Mouse (Mus musculus): Measurements from ENCODE around the gene Crybg2. TPM values are rescaled to one million over a fixed set of nuclear protein-coding genes. Genes with fewer than 3 reads are reported as not detected.

Crybg2 gene
- total RNA-seq, 2 experiments from 2014 or later, result not detected

GRCm38 (mm10) chr4:134094923-134095547 lies 34.4 kb downstream of the Crybg2 start, which contains the start of gene Cd52:
Gene Cd52 (minus strand): TSS chr4:134095082.
- DNase-seq, result no peak

DNA sequence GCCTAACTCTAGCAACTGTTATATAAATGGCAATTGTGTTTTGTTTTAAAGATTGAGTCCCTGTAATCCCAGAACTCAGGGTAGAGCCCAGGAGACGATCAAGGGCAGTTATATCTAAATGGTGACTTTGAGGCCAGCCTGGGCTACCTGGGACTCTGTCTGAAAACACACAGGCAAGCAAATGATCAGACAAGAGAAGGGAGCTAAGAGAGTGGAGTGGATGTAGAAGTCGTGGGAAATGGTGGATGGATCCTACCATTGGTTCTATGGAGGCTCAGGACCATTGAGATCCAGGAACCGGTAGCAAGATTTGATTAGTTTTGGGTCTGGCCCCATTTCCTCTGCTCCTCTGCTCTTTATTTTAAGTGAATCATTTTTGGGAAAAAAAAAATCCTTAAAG lies 35.5 kb downstream of the Crybg2 start:
- DNase-seq, result no peak

DNA sequence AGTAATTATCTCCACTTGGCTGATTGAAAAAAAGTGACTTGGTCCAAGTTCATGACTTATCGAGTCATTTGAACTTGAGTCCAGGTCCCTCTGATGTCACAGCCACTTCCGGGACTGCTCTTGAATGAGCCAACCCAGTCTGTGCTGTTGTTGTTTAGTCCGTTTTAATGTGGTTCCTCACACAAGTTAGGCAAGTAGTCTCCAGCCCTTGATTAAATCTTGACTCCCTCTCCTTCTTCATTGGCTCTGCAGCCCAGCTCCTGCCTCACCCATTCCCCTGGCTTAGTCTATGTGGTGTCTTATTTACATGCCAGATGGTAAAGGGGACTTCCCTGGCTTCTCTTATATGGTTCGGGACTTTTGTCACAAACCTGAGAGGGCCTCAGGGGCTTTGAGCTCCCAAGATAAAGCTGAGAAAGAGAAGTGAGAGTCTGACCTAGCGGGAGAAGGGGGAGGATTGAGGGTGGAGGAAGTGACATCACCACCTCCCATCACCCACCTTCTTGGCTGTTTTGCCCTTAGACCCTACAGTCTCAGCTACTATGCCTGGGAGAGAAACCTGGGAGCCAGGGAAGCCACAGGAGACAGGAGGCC lies 36.5 kb downstream of the Crybg2 start:
- no peak for DNase-seq

DNA sequence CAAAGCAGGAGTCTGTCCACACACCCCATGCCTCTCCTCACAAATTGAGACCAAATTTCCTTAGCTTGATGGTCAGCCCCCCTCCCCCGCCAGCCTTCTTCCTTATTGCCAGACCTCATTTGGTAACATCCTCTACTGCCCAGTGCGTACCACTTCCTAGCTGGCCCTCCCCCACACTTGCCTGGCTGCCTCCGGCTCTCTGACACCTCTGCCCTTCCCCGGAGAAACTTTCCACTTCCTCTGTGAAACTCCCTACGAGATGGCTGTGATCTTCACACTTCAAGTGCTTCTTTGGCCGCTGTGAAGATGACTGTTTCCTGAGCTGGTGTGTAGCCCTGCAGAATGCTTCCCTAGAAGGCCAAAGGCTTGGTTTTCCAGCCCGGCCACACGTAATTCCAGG lies 38.0 kb downstream of the Crybg2 start:
- no peak for DNase-seq

- no peak for DNase-seq
Measured at GRCm38 (mm10) chr4:134100245-134100644, 39.6 kb downstream of the Crybg2 start.

DNA sequence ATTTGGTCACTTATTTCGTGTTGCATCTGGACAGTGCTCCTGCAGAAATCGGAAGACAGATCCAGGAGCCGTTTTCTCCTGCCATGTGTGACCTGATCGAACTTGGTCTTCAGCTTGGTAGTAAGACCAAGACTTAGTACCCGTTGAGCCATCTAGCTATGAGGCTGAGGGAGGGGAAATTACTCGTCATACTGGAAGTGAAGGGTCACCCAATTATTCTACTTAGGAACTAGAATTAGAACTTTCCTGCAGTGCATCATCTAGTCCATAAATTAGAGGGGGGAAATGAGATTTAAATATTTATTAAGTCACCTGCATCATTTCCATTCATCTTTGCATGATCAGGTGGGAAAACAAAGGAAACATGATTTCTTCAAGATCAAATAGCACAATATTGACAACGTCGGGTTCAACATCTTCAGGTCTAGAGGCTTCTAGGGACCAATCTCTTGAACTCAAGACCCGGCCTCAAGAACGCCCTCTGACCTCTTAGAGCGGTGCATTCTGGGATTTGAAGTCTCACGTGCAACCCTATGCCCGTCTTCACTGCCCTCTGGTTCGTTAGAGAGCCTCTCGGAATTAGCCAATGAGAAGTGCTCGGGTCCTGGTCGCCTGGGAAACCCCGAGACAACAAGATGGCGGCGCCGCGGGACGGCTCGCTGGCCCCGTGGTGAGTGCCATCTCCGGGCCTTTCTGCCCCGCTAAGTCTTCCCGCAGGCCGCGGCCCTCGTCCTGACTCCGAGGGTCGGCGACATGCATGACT lies 41.5 kb downstream of the Crybg2 start, which contains the start of gene Ubxn11:
Ubxn11 (plus strand) TSS at position 592 of the 763 bp plus-strand sequence.
- peak; percentile 85 for DNase-seq

DNA sequence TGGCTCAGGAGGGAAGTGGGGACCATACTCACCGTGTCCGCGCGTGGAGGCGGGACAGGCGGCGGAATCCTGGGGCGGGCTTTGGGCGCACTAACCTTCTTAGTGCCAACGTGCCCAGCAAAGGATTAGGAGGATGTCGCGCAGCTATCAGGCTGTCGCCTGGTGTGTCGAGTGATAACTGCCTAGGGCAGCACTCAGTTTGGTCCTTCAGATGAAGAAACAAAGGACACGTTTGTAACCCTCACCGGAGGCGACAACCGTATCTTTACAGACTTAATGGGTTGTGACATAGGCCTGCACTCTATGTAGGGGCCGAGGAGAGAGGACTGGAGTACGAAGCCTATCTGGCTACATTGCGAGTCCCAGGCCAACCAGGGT lies 42.1 kb downstream of the Crybg2 start:
- no peak for DNase-seq

- DNase-seq, result no peak
Measured at GRCm38 (mm10) chr4:134106105-134106504, 45.5 kb downstream of the Crybg2 start.

GRCm38 (mm10) chr4:134107730-134108129 lies 47.1 kb downstream of the Crybg2 start:
- DNase-seq, result no peak

DNA sequence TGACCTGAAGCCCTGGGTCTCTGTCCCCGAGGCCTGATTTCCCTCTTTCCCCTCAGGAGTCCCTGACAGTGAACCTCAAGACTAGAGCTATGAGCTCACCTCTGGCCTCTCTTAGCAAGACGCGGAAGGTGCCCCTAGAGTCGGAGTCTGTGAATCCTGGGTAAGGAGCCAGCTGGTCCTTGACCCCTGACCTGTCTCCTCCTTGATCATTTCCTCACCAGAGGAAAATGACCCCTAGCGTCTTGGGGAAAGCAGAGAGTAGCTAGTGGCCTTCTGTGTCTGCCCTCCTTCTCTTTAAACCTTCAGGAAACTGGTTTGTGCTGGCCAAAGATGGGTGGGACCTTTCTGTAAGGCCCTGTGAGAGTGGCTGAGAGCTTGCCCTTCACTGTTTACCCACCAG lies 47.6 kb downstream of the Crybg2 start:
- no peak for DNase-seq

GRCm38 (mm10) chr4:134110653-134111052 lies 50.0 kb downstream of the Crybg2 start:
- DNase-seq, result no peak

DNA sequence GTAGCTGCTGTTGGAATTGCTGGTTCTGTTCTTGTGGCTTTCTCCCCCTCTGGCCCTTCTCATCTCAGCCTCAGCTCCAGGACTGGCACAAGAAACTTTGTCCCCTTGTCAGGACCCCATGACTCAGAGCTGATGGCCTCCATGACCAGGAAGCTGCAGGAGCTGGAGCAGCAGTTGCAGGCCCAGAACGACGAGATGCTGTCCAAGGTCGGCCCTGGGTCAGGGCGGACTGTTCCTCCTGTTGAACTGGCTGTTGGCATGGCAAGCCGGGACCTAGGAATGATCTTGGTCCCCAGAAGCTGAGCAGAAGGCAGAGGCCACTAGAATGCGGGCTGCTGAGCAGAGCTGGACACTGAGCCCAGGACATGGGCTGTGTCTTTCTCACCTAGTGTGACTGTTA lies 51.8 kb downstream of the Crybg2 start:
- DNase-seq, result no peak

DNA sequence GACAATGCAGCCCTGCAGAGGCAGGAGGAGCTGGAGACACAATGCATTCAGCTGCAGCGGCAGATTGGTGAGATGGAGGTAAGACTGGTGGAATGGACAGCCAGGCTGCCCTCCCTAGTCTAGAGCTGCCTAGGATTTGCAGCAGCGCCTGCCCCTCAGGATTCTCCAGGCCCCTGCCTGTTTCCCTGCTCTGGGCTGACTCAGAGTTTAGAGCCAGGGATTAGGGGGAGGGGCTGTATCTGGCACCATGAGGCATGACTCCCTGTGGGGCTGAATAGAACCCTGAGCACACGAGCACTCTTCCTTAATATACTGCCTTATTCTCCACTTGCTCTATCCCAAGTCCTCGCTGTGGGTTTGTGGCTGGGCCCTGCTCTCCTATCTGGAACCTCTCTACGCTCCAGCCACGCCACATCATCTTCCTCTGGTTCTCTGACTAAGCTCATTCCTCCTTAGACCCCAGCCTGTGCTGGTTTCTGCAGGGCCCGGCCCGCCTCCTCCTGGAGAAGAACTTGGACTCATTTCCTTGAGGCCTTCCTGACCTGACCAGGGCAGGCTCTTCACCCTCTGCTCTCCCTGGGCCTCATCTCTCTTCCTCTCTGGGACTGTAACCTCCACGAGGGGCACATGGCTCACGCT lies 52.9 kb downstream of the Crybg2 start:
- no peak for DNase-seq

DNA sequence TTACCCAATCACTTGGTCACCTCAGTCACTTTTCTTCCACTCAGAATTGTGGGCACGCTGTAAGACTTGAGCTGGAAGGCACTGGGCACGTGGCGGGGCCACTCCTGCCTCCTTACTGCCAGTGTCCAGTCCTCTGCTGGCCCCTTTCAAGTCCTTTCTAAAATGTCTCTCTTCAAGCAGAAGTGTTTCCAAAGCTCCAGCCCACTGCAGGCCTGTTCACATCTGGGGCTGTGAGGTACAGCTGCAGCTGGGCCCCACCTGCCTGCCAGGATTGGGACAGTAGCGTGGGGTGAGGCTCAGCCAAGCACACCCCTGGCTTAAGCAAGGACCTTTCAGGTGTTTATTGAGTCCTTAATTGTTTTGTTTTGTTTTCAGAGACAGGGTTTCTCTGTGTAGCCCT lies 53.4 kb downstream of the Crybg2 start:
- DNase-seq, result no peak

DNA sequence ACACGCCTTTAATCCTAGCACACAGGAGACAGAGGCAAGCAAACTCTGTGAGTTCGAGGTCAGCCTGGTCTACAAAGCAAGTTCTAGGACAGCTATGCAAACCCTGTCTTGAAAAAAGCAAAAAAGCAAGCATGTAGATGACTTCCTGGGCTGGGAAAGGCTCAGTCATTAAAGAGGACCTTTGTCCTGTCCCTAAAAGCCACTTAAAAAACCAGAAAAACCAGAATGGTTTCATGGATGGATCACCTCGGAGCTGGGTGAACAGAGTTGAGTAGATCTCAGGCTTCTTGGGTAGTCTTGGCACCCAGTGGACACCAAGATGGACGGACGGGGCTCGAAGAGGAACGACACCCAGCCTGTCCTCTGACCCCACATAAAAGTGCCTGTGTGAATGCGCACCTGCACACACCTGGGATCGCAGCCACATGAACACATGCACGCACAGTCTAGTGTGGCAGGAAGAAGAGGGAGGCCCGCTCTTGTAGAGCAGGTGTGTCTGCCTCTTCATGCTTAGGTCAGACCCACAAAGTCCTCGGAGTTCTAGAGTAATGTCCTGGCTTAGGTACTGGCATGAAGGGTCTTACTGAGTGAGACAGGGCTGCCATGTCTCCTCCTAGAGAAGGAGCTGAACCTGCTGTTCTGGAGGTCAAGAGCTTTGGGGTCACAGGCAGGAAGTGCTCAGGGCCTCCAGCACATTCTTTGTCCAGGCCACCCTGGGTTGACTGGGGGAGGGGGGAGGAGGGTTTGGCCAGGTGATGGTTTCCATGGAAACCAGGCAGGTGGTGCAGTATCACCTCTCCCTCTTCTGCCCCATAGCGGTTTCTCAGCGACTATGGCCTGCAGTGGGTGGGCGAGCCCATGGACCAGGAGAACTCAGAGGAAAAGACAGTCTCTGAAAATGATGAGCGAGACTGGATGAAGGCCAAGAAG lies 54.9 kb downstream of the Crybg2 start:
- no peak for DNase-seq

DNA sequence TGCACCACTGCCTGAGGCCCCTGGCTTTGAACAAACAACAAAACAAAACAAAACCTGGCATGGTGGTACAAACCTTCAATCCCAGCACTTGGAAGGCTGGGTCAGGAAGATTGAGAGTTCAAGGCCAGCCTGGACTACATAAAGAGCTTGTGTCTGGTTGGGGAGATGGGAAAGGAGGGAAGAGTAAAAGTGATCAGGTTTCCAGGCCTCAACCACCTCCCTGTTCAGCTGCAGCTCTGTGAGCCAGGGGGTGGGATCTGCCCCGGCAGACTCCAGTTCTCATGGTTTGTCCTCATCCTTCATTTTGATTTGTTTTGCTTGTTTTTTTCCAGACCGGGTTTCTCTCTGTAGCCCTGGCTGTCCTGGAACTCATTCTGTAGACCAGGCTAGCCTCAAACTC lies 55.9 kb downstream of the Crybg2 start:
- no peak for DNase-seq

DNA sequence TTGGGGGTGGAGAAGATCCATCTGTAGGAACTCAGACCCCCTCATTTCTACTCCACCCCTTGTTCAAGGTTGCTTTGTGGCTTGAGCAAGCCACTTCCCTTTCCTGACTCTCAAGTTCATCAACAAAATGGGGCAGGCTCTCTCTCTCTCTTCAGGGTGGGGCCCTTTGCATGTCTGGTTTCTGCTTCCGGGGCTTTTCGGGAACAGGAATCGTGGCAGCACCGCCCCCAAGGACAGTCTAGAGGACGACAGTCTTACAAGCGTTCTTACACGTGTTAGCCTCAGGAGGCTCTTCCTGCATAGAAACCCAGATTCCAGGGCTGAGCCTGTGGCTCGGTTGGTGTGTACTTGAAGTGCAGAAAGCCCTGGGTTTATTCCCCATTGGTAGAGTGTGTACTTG lies 56.4 kb downstream of the Crybg2 start:
- no peak for DNase-seq

GRCm38 (mm10) chr4:134118126-134118800 lies 57.6 kb downstream of the Crybg2 start:
- no peak for DNase-seq

- DNase-seq, result no peak
Measured at GRCm38 (mm10) chr4:134119042-134119441, 58.4 kb downstream of the Crybg2 start.

DNA sequence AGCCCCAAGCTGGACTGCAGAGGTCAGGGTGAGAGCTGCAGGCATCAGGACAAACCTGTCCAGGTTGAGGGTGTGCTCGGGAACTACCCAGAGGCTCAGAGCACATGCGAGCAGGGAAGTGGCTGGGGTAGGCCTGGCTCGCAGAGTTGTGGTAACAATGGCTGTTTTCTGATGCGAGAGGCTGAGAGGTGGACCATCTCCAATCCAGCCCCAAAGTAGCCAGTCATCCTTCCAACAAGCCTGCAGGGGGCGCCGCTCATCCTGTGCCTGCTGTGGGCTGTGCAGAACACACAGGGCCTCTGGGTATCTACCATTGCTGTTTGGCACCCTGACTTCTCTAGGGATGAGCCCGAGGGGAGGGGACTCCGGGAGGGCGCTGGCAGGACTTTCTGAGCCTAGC lies 59.0 kb downstream of the Crybg2 start:
- no peak for DNase-seq

DNA sequence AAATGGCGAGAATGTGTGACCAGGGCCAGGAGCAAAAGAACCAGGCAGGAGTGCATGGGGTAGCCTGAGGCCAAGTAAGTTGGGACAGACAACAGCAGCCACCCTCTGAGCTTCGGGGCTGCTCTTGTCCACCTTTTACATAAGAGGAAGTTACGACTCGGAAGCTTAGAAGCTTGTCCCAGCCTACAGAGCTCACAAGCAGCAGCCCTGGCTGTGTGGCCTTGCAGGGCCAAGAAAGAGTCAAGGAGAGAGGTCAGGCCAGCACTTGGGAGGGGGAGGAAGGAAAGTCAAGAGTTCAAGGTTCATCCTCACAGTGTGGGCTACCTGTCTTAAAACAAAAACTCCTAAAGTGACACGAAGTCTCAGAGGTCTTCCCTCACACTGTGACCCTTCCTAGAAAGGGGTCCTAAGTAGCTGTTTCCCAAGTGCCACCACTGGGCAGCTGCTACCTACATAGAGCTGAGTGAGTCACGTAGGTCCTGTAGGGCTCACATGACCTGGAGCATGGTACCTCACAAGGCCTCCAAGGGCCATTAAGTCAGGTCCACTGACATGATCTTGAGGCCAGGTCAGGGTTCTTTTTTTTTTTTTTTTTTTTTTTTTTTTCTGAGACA lies 59.7 kb downstream of the Crybg2 start:
- DNase-seq, result no peak

All from heart, postnatal 4 days (tissue).